Mouse (Mus musculus): ENCODE data around the gene Spg20. TPM values are rescaled to one million over a fixed set of nuclear protein-coding genes. Genes with fewer than 3 reads are reported as not detected.

Spg20 gene
- polyA plus RNA-seq, 1 experiment from 2014 or later, result 34.2 TPM

- Histone ChIP-seq H3K4me3 (no peak overlapping the region), H3K4me2 (replicated peaks) (no peak overlapping the region), H3K4me1 (no peaks in the 10 kb centered on the region), H3K36me3 (no peaks in the 10 kb centered on the region), H3K9ac (no peak overlapping the region), H3K27ac (no peak overlapping the region), H3K9me3 (no peaks in the 10 kb centered on the region), H3K27me3 (replicated peaks) (no peaks in the 10 kb centered on the region)
- 72% methylated on average over 7 of the region's 7 CpGs for WGBS
- no peak for ATAC-seq (ENCODE audit: low FRiP score, low read depth)
Measured at GRCm38 (mm10) chr3:55161144-55161543, 49.2 kb downstream of the Spg20 start.

DNA sequence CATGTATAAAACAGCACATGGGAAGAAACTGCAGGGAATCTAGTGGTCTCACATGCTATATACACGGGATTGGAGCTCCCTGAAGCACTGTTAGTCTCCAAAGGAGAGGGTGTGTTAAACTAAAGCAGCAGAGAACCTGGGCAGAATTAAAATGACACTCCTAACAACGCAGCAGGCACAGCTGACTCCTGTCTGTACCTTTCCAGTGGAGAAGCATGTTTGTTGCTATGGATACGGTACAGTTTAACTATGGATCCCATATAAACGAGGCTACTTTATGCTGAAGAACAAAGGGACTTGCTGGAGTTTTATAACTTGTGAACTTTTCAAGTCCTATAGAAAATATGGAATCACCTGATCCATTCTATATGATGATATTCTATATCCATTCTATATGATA is 51.6 kb downstream of the Spg20 start:
- Histone ChIP-seq H3K4me1 (no peaks in the 10 kb centered on the region), H3K4me2 (replicated peaks) (no peak overlapping the region), H3K36me3 (no peaks in the 10 kb centered on the region), H3K9me3 (no peaks in the 10 kb centered on the region), H3K9ac (no peak overlapping the region), H3K27me3 (replicated peaks) (no peaks in the 10 kb centered on the region), H3K4me3 (no peak overlapping the region), H3K27ac (no peak overlapping the region)
- no peak for ATAC-seq (ENCODE audit: low FRiP score, low read depth)
- 74% methylated on average over 4 of the region's 4 CpGs for WGBS

DNA sequence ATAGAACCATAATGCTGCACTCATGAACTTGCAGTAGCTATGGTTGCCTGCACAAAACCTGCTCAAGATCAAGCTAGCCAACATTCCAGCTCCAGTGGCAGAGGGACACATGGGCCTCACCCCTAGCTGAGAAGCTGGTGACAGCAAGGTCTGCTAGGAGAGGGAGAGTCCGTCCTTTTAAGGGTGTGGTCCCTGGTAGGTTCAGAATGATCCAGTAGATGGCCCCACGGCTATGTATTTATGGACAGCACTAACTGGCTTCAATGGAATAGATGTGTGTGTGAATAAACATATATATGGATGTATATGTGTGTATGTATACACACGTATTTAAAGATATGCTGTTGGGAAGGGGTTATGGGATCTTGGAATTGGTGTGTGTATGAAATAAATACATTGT is 60.6 kb downstream of the Spg20 start:
- Histone ChIP-seq H3K4me2 (replicated peaks) (no peak overlapping the region), H3K4me3 (no peak overlapping the region)
- 77% methylated on average over 3 of the region's 3 CpGs for WGBS

GRCm38 (mm10) chr3:55177271-55177670 is 65.4 kb downstream of the Spg20 start:
- 60% methylated on average over 6 of the region's 6 CpGs for WGBS
- no peaks in the 10 kb centered on the region for H3K9me3 ChIP-seq
- no peak for ATAC-seq (ENCODE audit: low FRiP score, low read depth)

More for the DNA sequence above, 60.6 kb downstream of the Spg20 start:
- Histone ChIP-seq H3K9ac (no peak overlapping the region), H3K36me3 (no peaks in the 10 kb centered on the region), H3K4me1 (no peaks in the 10 kb centered on the region), H3K27ac (no peak overlapping the region), H3K27me3 (replicated peaks) (no peaks in the 10 kb centered on the region), H3K9me3 (no peaks in the 10 kb centered on the region)
- no peak for ATAC-seq (ENCODE audit: low FRiP score, low read depth)

DNA sequence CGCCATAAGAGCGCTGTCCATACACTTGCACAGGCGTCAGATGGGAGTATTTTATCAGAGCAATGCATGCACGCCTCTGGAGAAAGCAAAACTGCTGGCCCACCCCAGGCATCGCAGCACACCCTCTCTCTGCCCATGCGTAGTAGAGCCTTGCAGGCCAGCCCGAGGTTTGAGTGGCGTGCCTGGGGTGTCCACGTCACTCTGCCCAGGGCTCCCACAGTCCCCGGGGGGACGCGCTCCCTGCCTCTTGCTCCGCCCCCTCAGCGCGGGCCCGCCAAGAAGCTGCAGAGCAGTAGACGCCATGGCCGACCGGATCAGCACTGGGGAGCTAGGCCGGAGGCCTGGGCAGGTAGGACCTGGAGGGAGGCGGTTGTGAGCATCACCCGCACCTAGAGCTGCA is 69.9 kb downstream of the Spg20 start, which contains the start of gene Sohlh2:
Sohlh2 (plus strand) TSS at position 263 of the 400 bp plus-strand sequence.
- no peak within 1 kb of the TSS for H3K4me2 ChIP-seq (replicated peaks)
- H3K4me3 ChIP-seq, result no peak within 1 kb of the TSS
- H3K9ac ChIP-seq, result no peak within 1 kb of the TSS
- H3K36me3 ChIP-seq, result no peaks in the 10 kb centered on the region
- no peak for ATAC-seq (ENCODE audit: low FRiP score, low read depth)
- WGBS, result 94% methylated on average over 22 of the region's 22 CpGs
- no peaks in the 10 kb centered on the region for H3K27me3 ChIP-seq (replicated peaks)
- H3K4me1 ChIP-seq, result no peaks in the 10 kb centered on the region
- no peak within 1 kb of the TSS for H3K27ac ChIP-seq
- H3K9me3 ChIP-seq, result no peaks in the 10 kb centered on the region

More at GRCm38 (mm10) chr3:55177271-55177670, 65.4 kb downstream of the Spg20 start:
- Histone ChIP-seq H3K9ac (no peak overlapping the region), H3K27ac (no peak overlapping the region), H3K4me2 (replicated peaks) (no peak overlapping the region), H3K4me3 (no peak overlapping the region), H3K27me3 (replicated peaks) (no peaks in the 10 kb centered on the region), H3K4me1 (no peaks in the 10 kb centered on the region), H3K36me3 (no peaks in the 10 kb centered on the region)

Small RNA genes lying within 50 kb of the gene (microRNA-seq; reads per million reads assigned to microRNA genes)
- gene Gm22029, result not detected

Other genes starting within 250 kb of the Spg20 start
- 0.17 and 0.28 TPM in 2 replicates for gene Sertm1, start 196.2 kb upstream of the Spg20 start, polyA plus RNA-seq (2016; fragmentation: Nextera tagmentation; extraction: Ambion mirVana)
- gene Ccna1, start 56.6 kb upstream of the Spg20 start, polyA plus RNA-seq (2016; fragmentation: Nextera tagmentation; extraction: Ambion mirVana), result 1.8 and 2.0 TPM in 2 replicates
- gene Ccdc169, start 25.2 kb downstream of the Spg20 start, polyA plus RNA-seq (2016; fragmentation: Nextera tagmentation; extraction: Ambion mirVana), result not detected in 2 replicates
- 0.08 TPM in 1 of 2 replicates, not detected in the other for gene Sohlh2, start 69.9 kb downstream of the Spg20 start, polyA plus RNA-seq (2016; fragmentation: Nextera tagmentation; extraction: Ambion mirVana)
- gene Dclk1, start 130.3 kb downstream of the Spg20 start, polyA plus RNA-seq (2016; fragmentation: Nextera tagmentation; extraction: Ambion mirVana), result 171 and 184 TPM in 2 replicates

Data from neural tube, embryonic 12.5 days (tissue).